Mouse (Mus musculus): ENCODE data around the gene Adprh.
"Not testable (repeated sequence)": the region's sequence is repeated elsewhere in the genome, so short reads cannot be mapped to it uniquely, and the experiment has no call there.

Adprh gene

DNA sequence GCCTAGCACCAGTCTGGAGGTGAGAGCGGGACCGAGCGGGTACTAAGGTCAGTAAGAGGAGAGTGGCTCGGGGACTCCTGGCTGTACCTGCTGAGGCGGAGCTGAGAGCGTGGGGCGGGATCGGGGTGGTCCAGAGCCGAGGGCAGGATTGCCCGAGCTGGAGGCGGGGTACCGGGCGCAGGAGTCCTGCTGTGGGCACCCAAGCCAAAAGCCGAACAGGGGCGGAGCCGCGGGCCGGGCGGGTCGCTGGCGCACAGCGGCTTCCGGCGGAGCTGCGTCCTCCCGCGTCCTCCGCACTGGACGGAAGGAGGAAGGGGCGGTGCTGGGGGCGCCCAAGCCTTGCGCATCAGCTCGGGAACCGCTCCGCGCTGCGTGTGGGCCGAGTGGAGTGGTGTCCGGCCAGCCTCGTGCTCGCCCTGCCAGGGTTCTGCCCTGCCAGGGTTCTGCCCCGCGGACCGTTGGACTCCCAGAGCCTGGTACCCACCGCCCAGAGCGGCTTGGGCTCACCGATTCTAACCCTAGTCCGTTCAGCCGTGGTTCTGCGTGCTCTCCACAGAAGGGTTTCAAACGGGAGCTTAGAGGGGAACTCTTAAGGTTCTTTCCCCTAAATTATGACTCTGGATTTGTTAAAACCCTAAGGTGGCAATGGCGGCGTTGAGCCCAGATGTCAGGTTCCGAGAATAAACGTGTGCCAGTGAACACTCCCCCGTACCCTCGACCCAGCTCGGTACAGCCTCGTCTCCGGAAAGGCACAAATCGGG is at the start of gene Adprh:
Adprh (minus strand) TSS at position 262 of the 761 bp plus-strand sequence.
- peak; percentile 64 for DNase-seq (ENCODE audit: low read depth, low spot score)

- DNase-seq (ENCODE audit: low read depth, low spot score): no peak
Measured at GRCm38 (mm10) chr16:38496604-38497140, 44.2 kb upstream of the Adprh start.

DNA sequence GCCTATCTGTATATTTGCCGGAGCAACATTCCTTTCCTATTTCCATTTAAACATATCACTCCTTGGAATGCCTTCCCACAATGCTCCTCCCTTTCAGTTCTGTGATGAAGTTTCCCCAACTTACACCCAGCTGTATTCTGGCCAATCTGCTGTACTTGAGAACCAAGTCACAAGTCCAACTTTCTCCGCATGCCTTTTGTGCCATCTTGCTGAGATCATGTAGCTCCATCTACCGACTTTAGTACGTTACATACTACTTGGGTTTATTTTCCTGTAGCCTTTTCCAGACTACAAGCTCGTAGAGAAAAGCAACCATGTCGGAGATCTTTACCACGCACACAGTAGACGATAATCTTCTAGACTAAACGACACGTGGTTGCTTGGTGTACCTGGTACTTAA is 41.4 kb upstream of the Adprh start:
- no peak for DNase-seq (ENCODE audit: low read depth, low spot score)

DNA sequence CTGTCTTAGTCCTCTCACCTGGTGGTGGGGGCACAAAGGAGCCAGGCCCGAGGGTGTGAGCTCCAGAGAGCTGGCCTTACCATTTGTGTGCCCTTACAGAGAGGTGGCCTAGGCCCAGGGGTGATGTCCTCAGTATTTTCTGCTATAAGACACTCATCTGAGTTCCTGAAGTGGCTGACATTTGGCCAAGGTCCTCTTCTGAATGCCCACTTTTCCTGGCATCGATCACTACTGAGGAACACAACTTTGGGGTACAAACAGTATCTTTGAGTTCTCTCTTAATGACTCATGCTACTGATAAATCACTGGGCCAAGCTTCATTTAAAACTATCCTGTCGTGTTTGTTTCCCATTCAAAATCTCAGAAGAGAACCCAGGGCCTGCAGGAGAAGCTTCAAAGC is 40.0 kb upstream of the Adprh start:
- DNase-seq (ENCODE audit: low read depth, low spot score): no peak

GRCm38 (mm10) chr16:38483582-38484309 is 31.2 kb upstream of the Adprh start:
- DNase-seq (ENCODE audit: low read depth, low spot score): no peak

DNA sequence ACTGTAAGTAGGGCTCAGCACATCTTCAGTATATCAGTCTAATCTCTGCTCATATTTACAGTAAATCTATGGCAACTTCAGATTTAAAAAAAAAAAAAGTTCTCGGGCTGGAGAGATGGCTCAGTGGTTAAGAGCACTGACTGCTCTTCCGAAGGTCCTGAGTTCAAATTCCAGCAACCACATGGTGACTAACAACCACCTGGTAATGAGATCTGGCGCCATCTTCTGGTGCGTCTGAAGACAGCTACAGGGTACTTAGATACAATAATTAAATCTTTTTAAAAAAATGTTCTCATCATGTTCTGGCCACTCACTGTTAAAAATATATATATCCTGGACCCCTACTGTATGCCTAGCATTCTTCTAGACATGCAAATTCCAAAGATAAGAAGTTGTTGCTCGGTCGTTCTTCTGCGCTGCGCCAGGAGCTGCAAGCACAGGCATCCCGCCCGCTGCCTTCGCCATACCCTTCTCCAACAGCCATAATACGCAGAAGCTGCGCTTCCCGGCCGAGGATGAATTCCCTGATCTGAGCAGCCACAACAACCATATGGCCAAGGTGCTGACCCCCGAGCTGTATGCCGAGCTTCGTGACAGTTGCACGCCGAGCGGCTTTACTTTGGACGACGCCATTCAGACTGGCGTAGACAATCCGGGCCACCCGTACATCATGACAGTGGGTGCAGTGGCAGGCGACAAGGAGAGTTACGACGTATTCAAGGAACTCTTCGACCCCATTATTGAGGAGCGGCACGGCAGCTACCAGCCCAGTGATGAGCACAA is 30.5 kb upstream of the Adprh start:
- DNase-seq (ENCODE audit: low read depth, low spot score): no peak

GRCm38 (mm10) chr16:38481327-38481726 is 28.8 kb upstream of the Adprh start:
- no peak for DNase-seq (ENCODE audit: low read depth, low spot score)

DNA sequence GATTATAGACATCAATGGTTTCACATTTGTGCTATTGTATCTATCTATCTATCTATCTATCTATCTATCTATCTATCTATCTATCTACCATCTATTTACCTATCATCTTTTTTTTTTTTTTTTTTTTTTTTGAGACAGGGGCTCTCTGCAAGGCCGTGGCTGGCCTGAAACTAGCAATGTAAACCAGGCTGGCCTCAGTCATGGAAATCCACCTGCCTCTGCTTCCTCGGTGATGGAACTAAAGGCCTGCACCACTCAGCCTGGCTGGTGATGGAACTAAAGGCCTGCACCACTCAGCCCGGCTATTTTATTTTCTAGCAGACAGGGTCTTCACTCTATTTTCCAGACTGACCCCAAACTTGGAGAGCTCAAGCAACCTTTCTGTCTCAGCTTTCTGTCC is 25.8 kb upstream of the Adprh start:
- no peak for DNase-seq (ENCODE audit: low read depth, low spot score)

- DNase-seq (ENCODE audit: low read depth, low spot score): not testable (repeated sequence)
Measured at GRCm38 (mm10) chr16:38477241-38477608, 24.7 kb upstream of the Adprh start.

GRCm38 (mm10) chr16:38476312-38477240 is 24.1 kb upstream of the Adprh start:
- DNase-seq (ENCODE audit: low read depth, low spot score): no peak

GRCm38 (mm10) chr16:38475681-38476311 is 23.3 kb upstream of the Adprh start:
- no peak for DNase-seq (ENCODE audit: low read depth, low spot score)

DNA sequence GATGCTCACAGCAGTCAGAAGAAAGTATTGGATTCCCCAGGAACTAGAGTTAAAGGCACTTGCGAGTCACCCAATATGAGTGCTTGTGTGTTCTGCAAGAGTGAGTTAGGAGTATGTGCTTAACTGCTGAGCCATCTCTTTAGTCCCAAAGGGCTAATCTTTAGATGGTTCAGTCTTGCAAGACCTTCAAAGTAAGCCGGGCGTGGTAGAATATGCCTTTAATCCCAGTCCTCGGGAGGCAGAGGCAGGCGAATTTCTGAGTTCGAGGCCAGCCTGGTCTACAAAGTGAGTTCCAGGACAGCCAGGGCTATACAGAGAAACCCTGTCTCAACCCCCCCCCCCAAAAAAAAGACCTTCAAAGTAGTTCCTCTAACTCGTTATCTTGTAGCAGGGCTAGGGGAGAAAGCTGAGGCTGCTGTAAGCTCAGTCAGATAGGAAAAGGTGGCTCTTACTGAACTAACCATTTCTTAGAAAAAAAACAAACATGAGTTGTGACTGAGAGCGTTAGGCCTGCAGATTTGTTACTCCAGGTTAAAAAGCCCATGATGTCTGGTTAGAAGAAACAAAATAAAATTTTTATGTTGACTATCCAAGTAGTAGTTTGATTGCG is 22.3 kb upstream of the Adprh start:
- DNase-seq (ENCODE audit: low read depth, low spot score): no peak

DNA sequence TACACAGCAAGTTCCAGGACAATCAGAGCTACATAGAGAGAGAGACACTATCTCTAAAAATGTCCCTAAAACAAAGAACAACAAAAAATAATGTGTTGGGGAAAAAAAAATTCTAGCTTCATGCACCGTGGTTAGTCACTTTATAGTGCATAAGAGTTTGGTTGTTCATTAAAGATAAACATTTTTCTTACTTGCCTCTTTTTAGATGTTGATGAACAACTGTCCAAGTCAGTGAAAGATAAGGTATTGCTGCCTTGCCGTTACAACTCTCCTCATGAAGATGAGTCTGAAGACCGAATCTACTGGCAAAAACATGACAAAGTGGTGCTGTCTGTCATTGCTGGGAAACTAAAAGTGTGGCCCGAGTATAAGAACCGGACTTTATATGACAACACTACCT is 21.2 kb upstream of the Adprh start:
- no peak for DNase-seq (ENCODE audit: low read depth, low spot score)

GRCm38 (mm10) chr16:38472507-38472873 is 20.0 kb upstream of the Adprh start:
- DNase-seq (ENCODE audit: low read depth, low spot score): no peak

GRCm38 (mm10) chr16:38471697-38472506 is 19.4 kb upstream of the Adprh start:
- DNase-seq (ENCODE audit: low read depth, low spot score): no peak

DNA sequence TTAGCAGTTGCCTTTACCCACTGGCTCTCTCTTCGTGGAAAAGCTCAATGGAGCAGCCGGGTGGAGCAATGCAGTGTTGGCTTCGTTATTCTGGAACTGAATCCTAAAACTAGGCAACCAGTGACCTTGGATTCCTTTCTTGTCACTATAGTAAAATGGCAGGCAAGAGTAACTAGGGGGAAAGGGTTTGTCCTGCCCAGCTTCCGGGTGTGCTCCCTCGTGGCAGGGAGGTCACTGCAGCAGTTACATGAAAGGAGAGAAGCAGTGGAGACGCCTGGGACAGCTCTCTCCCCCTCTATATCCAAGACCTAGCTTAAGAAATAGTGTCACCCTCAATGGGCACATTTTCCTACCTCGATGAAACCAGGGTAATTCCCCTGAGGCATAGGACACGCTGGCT is 16.9 kb upstream of the Adprh start:
- no peak for DNase-seq (ENCODE audit: low read depth, low spot score)

GRCm38 (mm10) chr16:38468706-38469018 is 16.2 kb upstream of the Adprh start:
- DNase-seq (ENCODE audit: low read depth, low spot score): no peak

DNA sequence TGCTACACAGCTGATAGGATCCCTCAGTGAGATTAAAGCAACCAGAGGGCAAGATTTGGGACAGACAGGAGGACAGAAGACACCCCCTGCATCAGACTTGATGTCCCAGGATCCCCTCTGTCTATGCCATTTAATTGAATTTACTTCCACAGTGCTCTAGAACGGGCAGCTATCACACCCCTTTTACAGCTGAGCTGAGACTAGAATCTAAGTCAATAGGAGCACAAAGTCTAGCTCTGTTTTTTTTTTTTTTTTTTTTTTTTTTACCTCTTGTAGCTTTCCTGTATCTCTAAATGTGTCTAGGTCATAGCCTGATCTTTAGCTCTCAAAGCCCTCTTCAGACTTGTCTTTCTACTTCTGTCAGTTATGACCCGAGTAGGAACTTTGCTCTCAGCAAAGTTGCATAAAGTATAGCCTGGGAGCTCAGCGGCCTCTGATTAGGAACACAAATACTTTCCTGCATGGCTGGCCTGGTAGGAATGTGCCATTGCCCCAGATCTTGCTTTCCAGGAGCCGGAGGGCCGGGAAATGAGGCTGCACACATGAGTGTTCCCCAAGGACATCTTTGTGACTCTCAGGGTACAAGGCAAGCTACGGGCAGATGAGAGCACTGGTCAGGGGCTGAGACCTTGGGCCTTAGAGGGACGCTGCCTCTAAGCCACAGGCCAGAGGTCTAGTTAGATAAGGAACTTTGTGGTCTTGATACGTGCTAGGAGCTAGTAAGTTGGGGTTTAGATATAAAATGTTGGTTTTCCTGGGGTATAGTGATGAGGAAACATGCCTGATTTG is 15.6 kb upstream of the Adprh start:
- no peak for DNase-seq (ENCODE audit: low read depth, low spot score)
